Mouse (Mus musculus) neural tube, embryonic 14.5 days (tissue): ENCODE data around the gene Rho. TPM values are rescaled to one million over a fixed set of nuclear protein-coding genes. Genes with fewer than 3 reads are reported as not detected.
A peak's percentile ranks its signal among the peaks of the same experiment; 100 is the strongest.

Experiments
- ATAC-seq: fragments of 200-750 bp; cut with Nextera tagmentation; 2 replicates; pipeline ENCODE4 v1.8.0; 2017; ENCODE audit warnings: low read depth, mild to moderate bottlenecking, moderate TSS enrichment, moderate library complexity
- H3K27ac ChIP-seq: fragments of 300-500 bp; sonication (generic); 2 replicates; pipeline ENCODE4 v1.5.1; 2014; ENCODE audit warnings: low read depth, mild to moderate bottlenecking, control low read depth, low read length, moderate library complexity, mixed read lengths
- H3K27me3 ChIP-seq: fragments of 300-500 bp; sonication (generic); 2 replicates; pipeline ENCODE4 v1.6.1; 2014; ENCODE audit warnings: low read length; ENCODE audit not compliant: control insufficient read depth, insufficient read depth
- H3K36me3 ChIP-seq: fragments of 300-500 bp; sonication (generic); 2 replicates; pipeline ENCODE4 v1.6.1; 2014; ENCODE audit warnings: low read length, mixed read lengths; ENCODE audit not compliant: control insufficient read depth, insufficient read depth
- H3K4me1 ChIP-seq: fragments of 300-500 bp; sonication (generic); 2 replicates; pipeline ENCODE4 v1.6.1; 2014; ENCODE audit warnings: low read length; ENCODE audit not compliant: control insufficient read depth, insufficient read depth
- H3K4me2 ChIP-seq: fragments of 300-500 bp; sonication (generic); 2 replicates; pipeline ENCODE4 v1.6.1; 2014; ENCODE audit warnings: mild to moderate bottlenecking, low read depth, low read length, control low read depth
- H3K4me3 ChIP-seq: fragments of 300-500 bp; sonication (generic); 2 replicates; pipeline ENCODE4 v1.5.1; 2014; ENCODE audit warnings: low read depth, low read length, control low read depth, mixed read lengths
- H3K9ac ChIP-seq: fragments of 300-500 bp; sonication (generic); replicated peaks from 2 replicates; pipeline ENCODE4 v1.6.1; 2014; ENCODE audit warnings: low read depth, mild to moderate bottlenecking, control low read depth, low read length, mixed read lengths
- H3K9me3 ChIP-seq: fragments of 300-500 bp; sonication (generic); 2 replicates; pipeline ENCODE4 v1.6.1; 2016; ENCODE audit warnings: low read length; ENCODE audit not compliant: control insufficient read depth
- WGBS: fragments of 180-500 bp; shearing (Covaris S2); extraction: QIAGEN DNeasy Blood & Tissue Kit; methylation state at CpG from one replicate; pipeline ENCODE4 v1.1.7; 2014; 5-methylcytosine and 5-hydroxymethylcytosine counted together
- polyA plus RNA-seq: library from polyadenylated mRNA; unstranded; fragments of >200 nt; fragmentation: Nextera tagmentation; extraction: Ambion mirVana; gene quantifications from 2 replicates; pipeline ENCODE4 v1.2.1, GENCODE M21; 2014

The Rho gene
- polyA plus RNA-seq: 0.07 and 2.6 TPM in 2 replicates

- Histone ChIP-seq H3K36me3 (no peaks in the 10 kb centered on the region), H3K9ac (no peak within 1 kb of the TSS), H3K4me1 (peaks cover 4% of the 10 kb centered on the region; the same call in 1 of the 2 replicates), H3K4me2 (no peak within 1 kb of the TSS), H3K4me3 (no peak within 1 kb of the TSS), H3K27ac (0 out of 2 replicates have a peak within 1 kb of the TSS, but pooled peaks have one; percentile 10), H3K9me3 (no peaks in the 10 kb centered on the region), H3K27me3 (no peaks in the 10 kb centered on the region)
- WGBS: 86% methylated on average over 14 of the region's 14 CpGs
- no peak for ATAC-seq
Measured at GRCm38 (mm10) chr6:115931639-115932038, at the start of gene Rho. Gene Rho, plus strand, starts transcription at chr6:115931748.

- ATAC-seq: no peak
- peaks cover 26% of the 10 kb centered on the region for H3K36me3 ChIP-seq
- no peak overlapping the region for H3K4me2 ChIP-seq
Measured at GRCm38 (mm10) chr6:115884018-115884417, 47.5 kb upstream of the Rho start.

GRCm38 (mm10) chr6:115886894-115887293, 44.7 kb upstream of the Rho start:
- Histone ChIP-seq H3K4me2 (no peak overlapping the region), H3K4me3 (no peak overlapping the region), H3K9me3 (no peaks in the 10 kb centered on the region), H3K36me3 (peaks cover 26% of the 10 kb centered on the region), H3K27ac (no peak overlapping the region), H3K27me3 (no peaks in the 10 kb centered on the region), H3K9ac (no peak overlapping the region), H3K4me1 (peaks cover 4% of the 10 kb centered on the region; the same call in 1 of the 2 replicates)
- ATAC-seq: no peak
- 73% methylated on average over 4 of the region's 4 CpGs for WGBS

More at GRCm38 (mm10) chr6:115884018-115884417, 47.5 kb upstream of the Rho start:
- no peaks in the 10 kb centered on the region for H3K9me3 ChIP-seq
- no peak overlapping the region for H3K9ac ChIP-seq
- H3K4me1 ChIP-seq: no peaks in the 10 kb centered on the region
- H3K4me3 ChIP-seq: no peak overlapping the region
- H3K27ac ChIP-seq: no peak overlapping the region
- H3K27me3 ChIP-seq: no peaks in the 10 kb centered on the region

GRCm38 (mm10) chr6:115888296-115888695, 43.3 kb upstream of the Rho start:
- H3K4me2 ChIP-seq: no peak overlapping the region
- ATAC-seq: no peak
- 94% methylated on average over 3 of the region's 3 CpGs for WGBS
- no peak overlapping the region for H3K4me3 ChIP-seq
- H3K36me3 ChIP-seq: peaks cover 28% of the 10 kb centered on the region
- H3K4me1 ChIP-seq: peaks cover 4% of the 10 kb centered on the region; the same call in 1 of the 2 replicates
- no peaks in the 10 kb centered on the region for H3K27me3 ChIP-seq
- H3K9ac ChIP-seq: no peak overlapping the region
- H3K27ac ChIP-seq: no peak overlapping the region
- no peaks in the 10 kb centered on the region for H3K9me3 ChIP-seq

GRCm38 (mm10) chr6:115890601-115891000, 40.9 kb upstream of the Rho start:
- Histone ChIP-seq H3K4me3 (no peak overlapping the region), H3K4me2 (no peak overlapping the region), H3K9ac (no peak overlapping the region), H3K36me3 (peaks cover 31% of the 10 kb centered on the region), H3K27ac (no peak overlapping the region), H3K4me1 (peaks cover 4% of the 10 kb centered on the region; the same call in 1 of the 2 replicates), H3K27me3 (no peaks in the 10 kb centered on the region), H3K9me3 (no peaks in the 10 kb centered on the region)
- ATAC-seq: no peak
- WGBS: 92% methylated on average over 8 of the region's 8 CpGs

GRCm38 (mm10) chr6:115891061-115891460, 40.5 kb upstream of the Rho start:
- H3K27me3 ChIP-seq: no peaks in the 10 kb centered on the region
- H3K36me3 ChIP-seq: peaks cover 28% of the 10 kb centered on the region
- peak; percentile 46; the same call in 1 of the 2 replicates for ATAC-seq

GRCm38 (mm10) chr6:115891497-115892061, 40.0 kb upstream of the Rho start:
- Histone ChIP-seq H3K9me3 (no peaks in the 10 kb centered on the region), H3K4me2 (no peak overlapping the region), H3K4me1 (peaks cover 4% of the 10 kb centered on the region; the same call in 1 of the 2 replicates), H3K27ac (0 out of 2 replicates have a peak overlapping the region, but pooled peaks have one; percentile 28), H3K9ac (no peak overlapping the region), H3K4me3 (no peak overlapping the region), H3K27me3 (no peaks in the 10 kb centered on the region), H3K36me3 (peaks cover 28% of the 10 kb centered on the region)
- peak; percentile 54; the same call in 1 of the 2 replicates for ATAC-seq
- WGBS: 36% methylated on average over 8 of the region's 8 CpGs

More at GRCm38 (mm10) chr6:115891061-115891460, 40.5 kb upstream of the Rho start:
- H3K4me2 ChIP-seq: no peak overlapping the region
- peaks cover 4% of the 10 kb centered on the region; the same call in 1 of the 2 replicates for H3K4me1 ChIP-seq
- 0 out of 2 replicates have a peak overlapping the region, but pooled peaks have one; percentile 28 for H3K27ac ChIP-seq
- H3K4me3 ChIP-seq: no peak overlapping the region
- 67% methylated on average over 6 of the region's 6 CpGs for WGBS
- H3K9ac ChIP-seq: no peak overlapping the region
- no peaks in the 10 kb centered on the region for H3K9me3 ChIP-seq

GRCm38 (mm10) chr6:115892363-115892762, 39.2 kb upstream of the Rho start:
- H3K4me1 ChIP-seq: peaks cover 4% of the 10 kb centered on the region; the same call in 1 of the 2 replicates
- H3K27me3 ChIP-seq: no peaks in the 10 kb centered on the region
- no peak for ATAC-seq
- no peak overlapping the region for H3K4me3 ChIP-seq
- H3K9ac ChIP-seq: no peak overlapping the region
- no peaks in the 10 kb centered on the region for H3K9me3 ChIP-seq
- H3K27ac ChIP-seq: no peak overlapping the region
- H3K4me2 ChIP-seq: no peak overlapping the region
- peaks cover 23% of the 10 kb centered on the region for H3K36me3 ChIP-seq
- 62% methylated on average over 3 of the region's 3 CpGs for WGBS

- no peak overlapping the region for H3K27ac ChIP-seq
- H3K36me3 ChIP-seq: peaks cover 7% of the 10 kb centered on the region
- H3K27me3 ChIP-seq: no peaks in the 10 kb centered on the region
- 21% methylated on average over 1 of the region's 1 CpGs for WGBS
- no peak overlapping the region for H3K4me2 ChIP-seq
- peaks cover 4% of the 10 kb centered on the region; the same call in 1 of the 2 replicates for H3K4me1 ChIP-seq
- ATAC-seq: no peak
- H3K9ac ChIP-seq: no peak overlapping the region
- no peak overlapping the region for H3K4me3 ChIP-seq
- H3K9me3 ChIP-seq: no peaks in the 10 kb centered on the region
Measured at GRCm38 (mm10) chr6:115896346-115896745, 35.2 kb upstream of the Rho start.
